Mouse (Mus musculus) neural tube, embryonic 12.5 days (tissue): ENCODE data around the gene Abcg4. TPM values are rescaled to one million over a fixed set of nuclear protein-coding genes. Genes with fewer than 3 reads are reported as not detected.

Experiments
- ATAC-seq: fragments of 200-750 bp; cut with Nextera tagmentation; 2 replicates; pipeline ENCODE4 v1.8.0; 2017; ENCODE audit warnings: low read depth, mild to moderate bottlenecking, moderate TSS enrichment, moderate library complexity; ENCODE audit not compliant: low FRiP score
- H3K27ac ChIP-seq: fragments of 300-500 bp; sonication (generic); 2 replicates; pipeline ENCODE4 v1.5.1; 2016
- H3K27me3 ChIP-seq: fragments of 300-500 bp; sonication (generic); replicated peaks from 2 replicates; pipeline ENCODE4 v1.6.1; 2016; ENCODE audit warnings: mild to moderate bottlenecking
- H3K36me3 ChIP-seq: fragments of 300-500 bp; sonication (generic); 2 replicates; pipeline ENCODE4 v1.6.1; 2016; ENCODE audit warnings: mild to moderate bottlenecking
- H3K4me1 ChIP-seq: fragments of 300-500 bp; sonication (generic); 2 replicates; pipeline ENCODE4 v1.6.1; 2016
- H3K4me2 ChIP-seq: fragments of 300-500 bp; sonication (generic); replicated peaks from 2 replicates; pipeline ENCODE4 v1.6.1; 2016; ENCODE audit warnings: mild to moderate bottlenecking
- H3K4me3 ChIP-seq: fragments of 300-500 bp; sonication (generic); 2 replicates; pipeline ENCODE4 v1.5.1; 2016
- H3K9ac ChIP-seq: fragments of 300-500 bp; sonication (generic); 2 replicates; pipeline ENCODE4 v1.6.1; 2016; ENCODE audit warnings: mild to moderate bottlenecking
- H3K9me3 ChIP-seq: fragments of 300-500 bp; sonication (generic); 2 replicates; pipeline ENCODE4 v1.6.1; 2016; ENCODE audit warnings: mild to moderate bottlenecking
- WGBS: fragments of 180-500 bp; shearing (Covaris S2); methylation state at CpG from one replicate; pipeline ENCODE4 v1.1.7; 2016; 5-methylcytosine and 5-hydroxymethylcytosine counted together
- polyA plus RNA-seq: library from polyadenylated mRNA; unstranded; fragments of >200 nt; fragmentation: Nextera tagmentation; extraction: Ambion mirVana; gene quantifications from 2 replicates; pipeline ENCODE4 v1.2.1, GENCODE M21; 2016

The Abcg4 gene
- polyA plus RNA-seq, 1 experiment from 2014 or later = 13.8 TPM

DNA sequence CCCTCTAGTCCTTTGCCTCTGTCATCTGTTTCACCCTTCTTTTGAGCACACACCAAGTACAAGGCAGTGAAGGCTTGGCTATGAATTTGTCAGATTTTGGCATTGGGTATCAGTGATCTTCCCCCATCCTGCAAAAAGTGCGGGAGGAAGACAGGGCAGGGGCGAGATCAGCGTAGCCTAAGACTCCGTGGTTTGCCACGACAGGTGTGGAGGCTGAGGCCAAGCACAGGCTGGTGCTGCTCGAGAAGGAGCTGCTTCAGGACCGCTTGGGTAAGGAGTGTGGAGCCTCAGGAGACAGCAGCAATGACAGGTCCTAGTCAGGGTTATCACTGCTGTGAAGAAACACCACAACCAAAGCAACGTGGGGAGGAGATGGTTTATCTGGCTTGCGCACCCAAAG lies 47.0 kb downstream of the Abcg4 start:
- H3K27me3 ChIP-seq = no peaks in the 10 kb centered on the region
- no peak overlapping the region for H3K4me2 ChIP-seq
- WGBS = 78% methylated on average over 9 of the region's 9 CpGs
- no peak overlapping the region for H3K9ac ChIP-seq
- no peak overlapping the region for H3K4me3 ChIP-seq
- no peaks in the 10 kb centered on the region for H3K36me3 ChIP-seq
- no peaks in the 10 kb centered on the region for H3K9me3 ChIP-seq
- no peak overlapping the region for H3K27ac ChIP-seq
- H3K4me1 ChIP-seq = no peaks in the 10 kb centered on the region
- no peak for ATAC-seq

DNA sequence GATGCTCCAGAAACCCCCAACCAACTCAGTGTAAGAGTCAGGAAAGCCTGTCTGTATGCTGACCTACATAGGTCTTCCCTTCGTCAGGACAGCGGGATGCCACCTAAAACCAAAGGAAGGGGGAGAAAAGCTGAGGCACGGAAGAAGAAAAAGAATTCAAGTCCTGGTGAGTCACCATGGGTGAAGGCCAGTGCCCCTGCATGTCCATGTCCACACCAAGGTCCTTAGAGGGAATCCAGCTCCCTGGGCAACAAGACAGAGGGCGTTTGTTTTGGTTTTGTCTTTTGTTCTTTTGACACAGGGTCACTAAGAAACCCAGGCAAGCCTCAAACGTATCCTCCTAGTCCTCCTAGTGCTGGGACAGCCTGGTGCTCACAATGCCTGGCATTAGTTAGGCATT lies 47.5 kb downstream of the Abcg4 start:
- H3K4me3 ChIP-seq = no peak overlapping the region

GRCm38 (mm10) chr9:44240399-44240798 lies 48.0 kb downstream of the Abcg4 start, which contains the start of gene Ccdc153:
Gene Ccdc153, plus strand, starts transcription at chr9:44240676.
- H3K27ac ChIP-seq = no peak within 1 kb of the TSS
- no peaks in the 10 kb centered on the region for H3K9me3 ChIP-seq
- H3K27me3 ChIP-seq = no peaks in the 10 kb centered on the region
- no peak within 1 kb of the TSS for H3K4me2 ChIP-seq
- H3K4me1 ChIP-seq = no peaks in the 10 kb centered on the region
- WGBS = 61% methylated on average over 2 of the region's 2 CpGs
- no peak for ATAC-seq
- no peak within 1 kb of the TSS for H3K9ac ChIP-seq
- no peak within 1 kb of the TSS for H3K4me3 ChIP-seq
- H3K36me3 ChIP-seq = no peaks in the 10 kb centered on the region

More for the DNA sequence above, 47.5 kb downstream of the Abcg4 start:
- Histone ChIP-seq H3K27ac (no peak overlapping the region), H3K9me3 (no peaks in the 10 kb centered on the region), H3K4me1 (no peaks in the 10 kb centered on the region), H3K9ac (no peak overlapping the region), H3K27me3 (no peaks in the 10 kb centered on the region), H3K4me2 (no peak overlapping the region), H3K36me3 (no peaks in the 10 kb centered on the region)
- 57% methylated on average over 5 of the region's 5 CpGs for WGBS
- ATAC-seq = no peak

DNA sequence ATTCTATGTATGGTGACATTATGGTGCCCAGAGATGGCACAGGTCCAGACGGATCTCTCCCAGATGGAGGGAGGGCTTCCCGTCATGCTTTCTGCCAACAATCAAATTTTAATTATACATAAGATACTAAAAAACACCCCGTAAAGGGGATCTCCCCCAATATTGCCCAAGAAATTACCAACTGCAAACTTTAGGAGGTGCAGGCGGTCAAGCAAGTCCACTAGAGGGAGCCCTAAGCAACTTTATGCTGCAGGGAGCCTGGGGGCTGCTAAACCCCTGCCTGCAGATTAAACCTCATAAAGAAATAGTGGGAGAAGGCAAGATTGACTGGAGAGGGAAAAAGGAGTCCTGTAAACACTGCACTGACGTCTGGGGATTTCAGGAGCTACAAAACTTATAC lies 49.0 kb downstream of the Abcg4 start:
- Histone ChIP-seq H3K4me2 (no peak overlapping the region), H3K9me3 (no peaks in the 10 kb centered on the region), H3K36me3 (no peaks in the 10 kb centered on the region), H3K27ac (no peak overlapping the region), H3K4me3 (no peak overlapping the region), H3K4me1 (no peaks in the 10 kb centered on the region), H3K27me3 (no peaks in the 10 kb centered on the region), H3K9ac (no peak overlapping the region)
- WGBS = 13% methylated on average over 5 of the region's 5 CpGs
- ATAC-seq = no peak

GRCm38 (mm10) chr9:44238501-44239190 lies 49.8 kb downstream of the Abcg4 start:
- Histone ChIP-seq H3K27me3 (no peaks in the 10 kb centered on the region), H3K27ac (no peak overlapping the region), H3K4me2 (no peak overlapping the region), H3K9me3 (no peaks in the 10 kb centered on the region), H3K9ac (no peak overlapping the region), H3K36me3 (no peaks in the 10 kb centered on the region), H3K4me1 (no peaks in the 10 kb centered on the region), H3K4me3 (no peak overlapping the region)
- no peak for ATAC-seq
- 82% methylated on average over 17 of the region's 17 CpGs for WGBS

DNA sequence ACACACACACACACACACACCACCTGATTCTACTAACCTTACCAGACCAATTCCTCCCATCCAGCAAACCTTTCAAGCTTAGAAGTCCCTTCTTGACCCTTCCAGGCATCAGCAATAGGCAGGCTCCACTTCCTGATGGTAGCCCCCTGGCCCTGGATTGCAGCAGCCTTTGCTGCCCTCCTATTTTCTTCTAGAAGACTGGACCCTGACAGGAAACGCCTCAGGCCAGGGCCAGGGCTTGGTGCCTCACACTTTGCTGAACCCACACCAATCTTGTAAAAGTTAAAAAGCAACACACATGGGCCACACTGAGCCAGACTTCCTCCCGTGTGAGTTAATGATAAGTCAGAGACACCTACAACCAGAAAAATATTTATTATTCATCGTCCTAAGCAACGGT lies 51.3 kb downstream of the Abcg4 start:
- WGBS = 80% methylated on average over 4 of the region's 4 CpGs
- Histone ChIP-seq H3K4me3 (no peak overlapping the region), H3K36me3 (no peaks in the 10 kb centered on the region), H3K4me2 (no peak overlapping the region), H3K9me3 (no peaks in the 10 kb centered on the region), H3K27ac (no peak overlapping the region), H3K4me1 (peaks cover 6% of the 10 kb centered on the region), H3K9ac (no peak overlapping the region), H3K27me3 (no peaks in the 10 kb centered on the region)
- no peak for ATAC-seq

- no peak for ATAC-seq
These were observed 51.8 kb downstream of the Abcg4 start for GRCm38 (mm10) chr9:44236601-44237000.

DNA sequence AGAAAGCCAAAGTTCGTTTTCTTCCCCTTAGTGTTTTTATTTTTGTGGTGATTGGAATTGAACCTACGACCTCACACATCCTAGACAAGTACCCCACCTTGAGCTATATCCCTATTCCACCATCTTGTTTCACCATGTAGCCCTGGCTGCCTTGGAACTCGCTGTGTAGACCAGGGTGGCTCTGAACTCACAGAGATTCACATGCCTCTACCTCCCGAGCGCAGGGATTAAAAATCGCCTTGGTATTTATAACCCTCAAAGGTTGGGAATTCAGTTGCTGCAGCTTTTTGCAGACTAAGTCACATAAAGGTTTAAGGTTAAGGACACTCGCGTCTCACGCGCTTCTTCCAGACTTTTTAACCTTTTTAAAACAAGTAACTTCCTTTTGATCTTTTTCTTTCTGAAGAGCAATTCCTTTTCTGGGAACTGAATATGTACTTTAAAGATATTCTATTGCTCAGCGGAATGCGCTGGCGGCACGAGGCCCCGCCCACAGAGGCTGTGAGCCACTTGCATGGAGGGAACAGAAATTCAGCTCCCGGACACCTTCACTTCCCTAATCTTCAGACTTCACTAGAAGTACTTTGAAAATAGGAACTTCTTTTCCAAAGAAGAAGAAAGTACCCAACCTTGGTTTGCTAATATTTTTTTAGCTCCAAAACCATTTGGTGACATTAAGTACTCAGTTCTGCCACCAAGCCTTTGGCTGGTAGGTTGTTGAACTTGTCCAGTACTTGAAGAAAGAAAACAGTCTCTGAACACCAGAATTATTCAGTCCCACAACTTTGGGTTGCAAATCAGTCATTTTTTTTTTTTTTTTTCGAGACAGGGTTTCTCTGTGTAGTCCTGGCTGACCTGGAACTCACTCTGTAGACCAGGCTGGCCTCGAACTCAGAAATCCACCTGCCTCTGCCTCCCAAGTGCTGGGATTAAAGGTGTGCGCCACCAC lies 53.7 kb downstream of the Abcg4 start:
- Histone ChIP-seq H3K4me1 (peaks cover 14% of the 10 kb centered on the region), H3K36me3 (no peaks in the 10 kb centered on the region), H3K4me3 (peak overlapping the region; percentile 65; the same call in 1 of the 2 replicates), H3K9ac (no peak overlapping the region), H3K27me3 (no peaks in the 10 kb centered on the region), H3K4me2 (peak overlapping the region; percentile 61), H3K9me3 (no peaks in the 10 kb centered on the region), H3K27ac (no peak overlapping the region)
- ATAC-seq = no peak
- 28% methylated on average over 19 of the region's 19 CpGs for WGBS

More at GRCm38 (mm10) chr9:44236601-44237000, 51.8 kb downstream of the Abcg4 start:
- no peak overlapping the region for H3K4me2 ChIP-seq
- no peaks in the 10 kb centered on the region for H3K36me3 ChIP-seq
- no peak overlapping the region for H3K4me3 ChIP-seq
- no peak overlapping the region for H3K9ac ChIP-seq
- 70% methylated on average over 4 of the region's 4 CpGs for WGBS
- no peak overlapping the region for H3K27ac ChIP-seq
- H3K27me3 ChIP-seq = no peaks in the 10 kb centered on the region
- H3K9me3 ChIP-seq = no peaks in the 10 kb centered on the region
- peaks cover 11% of the 10 kb centered on the region for H3K4me1 ChIP-seq

DNA sequence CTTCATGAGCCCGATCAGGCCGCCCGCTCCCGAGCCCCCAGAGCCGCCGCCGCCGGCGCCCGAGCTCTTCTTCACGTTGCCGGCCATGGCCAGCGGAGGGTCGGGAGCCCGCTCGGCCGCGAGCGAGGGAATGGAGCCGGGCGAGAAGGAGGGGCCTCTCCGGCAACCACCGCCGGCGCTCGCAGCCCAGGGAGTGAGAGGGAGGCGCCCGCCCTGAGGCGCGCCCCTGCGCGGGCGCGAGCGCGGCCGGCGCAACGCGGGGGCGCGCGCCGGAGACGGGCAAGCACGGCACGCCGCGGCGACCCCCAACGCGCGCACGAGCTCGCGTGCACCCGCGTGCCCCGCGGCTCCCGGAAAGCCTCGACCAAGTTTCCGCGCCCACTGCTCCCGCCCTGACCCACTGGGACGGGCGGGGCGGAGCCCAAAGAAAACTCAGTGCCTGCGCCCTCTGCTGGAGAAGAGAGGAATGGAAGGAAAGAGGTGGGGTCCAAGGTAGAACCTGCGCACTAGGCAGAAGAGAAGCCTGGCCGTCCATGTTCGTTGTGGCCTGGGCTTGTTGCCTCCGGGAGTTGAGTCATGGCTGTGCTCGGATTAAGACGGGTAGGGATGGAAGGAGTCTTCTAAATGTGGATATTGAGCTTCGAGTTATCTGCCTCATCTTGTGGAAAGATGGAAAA lies 54.5 kb downstream of the Abcg4 start, which contains the start of gene Cbl:
Gene Cbl (minus strand): TSS at position 248 of the 677 bp plus-strand sequence.
- H3K4me3 ChIP-seq = peak within 1 kb of the TSS; percentile 65
- H3K27ac ChIP-seq = peak within 1 kb of the TSS; percentile 86
- H3K9ac ChIP-seq = peak within 1 kb of the TSS; percentile 77
- H3K4me2 ChIP-seq = peak within 1 kb of the TSS; percentile 61
- no peaks in the 10 kb centered on the region for H3K27me3 ChIP-seq
- peak; percentile 94 for ATAC-seq
- H3K4me1 ChIP-seq = peaks cover 14% of the 10 kb centered on the region
- H3K9me3 ChIP-seq = no peaks in the 10 kb centered on the region
- WGBS = under 1% methylated on average over 70 of the region's 76 CpGs
- H3K36me3 ChIP-seq = no peaks in the 10 kb centered on the region

DNA sequence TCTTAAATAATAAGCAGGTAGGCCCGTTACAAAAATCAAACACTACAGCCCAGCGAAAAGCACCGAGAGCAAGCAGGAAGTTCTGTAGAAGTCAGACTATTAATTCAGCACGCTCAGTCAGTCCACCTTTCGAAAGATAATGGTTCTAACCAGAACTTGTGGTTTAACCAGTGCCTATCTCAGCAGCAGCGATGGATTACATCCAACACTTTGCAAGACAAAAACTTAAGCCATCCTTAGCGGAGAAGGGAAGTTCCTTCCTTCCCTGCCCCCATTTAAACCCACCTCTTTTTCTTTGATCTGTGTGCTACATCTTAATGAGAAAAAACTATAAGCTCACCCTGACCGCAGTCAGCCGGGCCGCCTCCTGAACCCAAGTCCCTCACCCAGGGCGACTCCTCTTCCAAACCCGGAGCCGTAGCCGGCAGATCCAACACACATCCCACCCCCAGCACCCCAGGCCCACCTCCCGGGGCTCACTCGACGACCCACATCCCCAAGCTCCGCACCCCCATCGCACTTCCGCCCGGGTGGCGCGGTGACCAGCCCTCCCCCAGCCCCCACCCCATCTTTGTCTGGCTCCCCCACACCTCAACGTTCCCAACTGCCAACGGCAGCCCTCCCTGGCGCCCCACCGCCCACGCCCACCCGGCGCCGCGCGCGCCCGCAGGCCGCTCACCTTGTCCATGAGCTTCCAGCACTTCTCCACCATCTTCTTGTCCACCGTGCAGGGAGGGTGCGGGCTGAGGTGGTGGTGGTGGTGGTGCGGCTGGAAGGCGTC lies 55.2 kb downstream of the Abcg4 start:
- Histone ChIP-seq H3K9ac (peak overlapping the region; percentile 77), H3K4me3 (peak overlapping the region; percentile 65), H3K4me2 (peak overlapping the region; percentile 61), H3K4me1 (peaks cover 14% of the 10 kb centered on the region), H3K36me3 (no peaks in the 10 kb centered on the region), H3K9me3 (no peaks in the 10 kb centered on the region), H3K27me3 (no peaks in the 10 kb centered on the region), H3K27ac (peak overlapping the region; percentile 86)
- peak; percentile 85 for ATAC-seq
- 2% methylated on average over 39 of the region's 40 CpGs for WGBS

- Histone ChIP-seq H3K4me2 (peak overlapping the region; percentile 61), H3K27me3 (no peaks in the 10 kb centered on the region), H3K9me3 (no peaks in the 10 kb centered on the region), H3K9ac (no peak overlapping the region), H3K4me3 (no peak overlapping the region), H3K4me1 (peaks cover 14% of the 10 kb centered on the region), H3K27ac (no peak overlapping the region), H3K36me3 (no peaks in the 10 kb centered on the region)
- ATAC-seq = no peak
These were observed 56.8 kb downstream of the Abcg4 start for GRCm38 (mm10) chr9:44231609-44232008.
